Mouse (Mus musculus): ENCODE measurements around the gene Olfr465-ps1. TPM values are rescaled to one million over a fixed set of nuclear protein-coding genes. Genes with fewer than 3 reads are reported as not detected.

Gene Olfr465-ps1
- total and polyA plus RNA-seq, 2 experiments, result not detected

DNA sequence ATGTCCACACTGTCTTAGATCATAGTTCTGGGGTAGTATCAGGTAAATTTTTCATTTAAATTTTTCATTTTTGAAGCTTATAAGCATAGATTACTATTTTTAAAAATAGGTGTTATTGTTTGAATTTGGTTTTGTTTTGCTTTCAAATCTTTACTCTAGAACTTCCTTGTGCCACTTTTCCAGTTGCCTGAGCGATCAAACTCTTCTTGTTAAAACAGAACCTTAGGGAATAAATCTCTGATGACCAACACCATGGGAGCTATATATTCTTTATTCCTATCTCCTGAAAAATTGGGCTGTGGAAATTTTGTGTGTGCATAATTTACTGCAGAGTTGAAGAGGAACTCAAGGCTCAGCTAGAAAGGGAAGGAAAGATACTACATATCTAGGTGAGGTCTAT is 12.1 kb downstream of the Olfr465-ps1 start, which contains the start of gene Olfr466:
Gene Olfr466, plus strand, starts transcription at position 301 of the 400 bp plus-strand sequence.
- H3K9ac ChIP-seq (ENCODE audit: low read depth, low read length), result no peak within 1 kb of the TSS
- no peaks in the 10 kb centered on the region for H3K36me3 ChIP-seq (ENCODE audit: control insufficient read depth, insufficient read depth, low read length)
- H3K4me1 ChIP-seq (ENCODE audit: control insufficient read depth, insufficient read depth, low read length), result no peaks in the 10 kb centered on the region
- no peak within 1 kb of the TSS for H3K27ac ChIP-seq (replicated peaks; ENCODE audit: insufficient read depth, low read depth, low read length)
- H3K79me2 ChIP-seq (ENCODE audit: control insufficient read depth, insufficient read depth, low read length), result no peaks in the 10 kb centered on the region
- no peak for DNase-seq (ENCODE audit: extremely low read depth, low read depth, low spot score)
- 72% methylated on average over 1 of the region's 1 CpGs for WGBS
- no peak within 1 kb of the TSS for H3K4me3 ChIP-seq (ENCODE audit: insufficient read depth, low read depth, low read length)
- TF ChIP-seq CTCF (IDR thresholded peaks at IDR 0.05; ENCODE audit: low read depth, low read length) (no peak), POLR2A (IDR thresholded peaks at IDR 0.05; ENCODE audit: extremely low read depth, insufficient read depth, low read length) (no peak)
- no peaks in the 10 kb centered on the region for H3K27me3 ChIP-seq (ENCODE audit: control insufficient read depth, insufficient read depth, low read length)

DNA sequence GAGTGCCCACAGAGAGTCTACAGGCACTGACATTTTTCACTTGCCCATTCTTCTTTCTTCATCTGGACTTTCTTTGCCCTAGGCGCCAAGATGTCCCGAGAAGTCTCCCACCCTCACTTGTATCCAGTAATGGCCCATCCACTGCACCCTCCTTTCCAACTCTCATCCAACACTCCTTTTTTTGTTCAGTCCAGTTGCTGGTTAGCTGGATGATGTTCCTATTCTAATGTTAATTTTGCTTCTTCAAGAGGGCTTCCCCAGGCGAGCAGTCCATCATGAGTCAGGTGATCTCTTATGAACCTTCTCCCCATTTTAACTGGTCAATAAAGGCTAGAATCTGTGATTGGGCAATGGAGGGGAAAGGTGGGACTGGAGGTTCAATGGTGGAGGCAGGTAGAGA is 36.2 kb downstream of the Olfr465-ps1 start:
- no peak overlapping the region for H3K9ac ChIP-seq (ENCODE audit: low read depth, low read length)
- TF ChIP-seq CTCF (IDR thresholded peaks at IDR 0.05; ENCODE audit: low read depth, low read length) (no peak), POLR2A (IDR thresholded peaks at IDR 0.05; ENCODE audit: extremely low read depth, insufficient read depth, low read length) (no peak)
- no peaks in the 10 kb centered on the region for H3K36me3 ChIP-seq (ENCODE audit: control insufficient read depth, insufficient read depth, low read length)
- H3K27ac ChIP-seq (replicated peaks; ENCODE audit: insufficient read depth, low read depth, low read length), result no peak overlapping the region
- no peaks in the 10 kb centered on the region for H3K79me2 ChIP-seq (ENCODE audit: control insufficient read depth, insufficient read depth, low read length)
- H3K27me3 ChIP-seq (ENCODE audit: control insufficient read depth, insufficient read depth, low read length), result no peaks in the 10 kb centered on the region; the same call in 1 of the 2 replicates
- H3K4me1 ChIP-seq (ENCODE audit: control insufficient read depth, insufficient read depth, low read length), result peaks cover 3% of the 10 kb centered on the region; the same call in 1 of the 2 replicates
- no peak for DNase-seq (ENCODE audit: extremely low read depth, low read depth, low spot score)
- H3K4me3 ChIP-seq (ENCODE audit: insufficient read depth, low read depth, low read length), result no peak overlapping the region
- 82% methylated on average over 3 of the region's 3 CpGs for WGBS

DNA sequence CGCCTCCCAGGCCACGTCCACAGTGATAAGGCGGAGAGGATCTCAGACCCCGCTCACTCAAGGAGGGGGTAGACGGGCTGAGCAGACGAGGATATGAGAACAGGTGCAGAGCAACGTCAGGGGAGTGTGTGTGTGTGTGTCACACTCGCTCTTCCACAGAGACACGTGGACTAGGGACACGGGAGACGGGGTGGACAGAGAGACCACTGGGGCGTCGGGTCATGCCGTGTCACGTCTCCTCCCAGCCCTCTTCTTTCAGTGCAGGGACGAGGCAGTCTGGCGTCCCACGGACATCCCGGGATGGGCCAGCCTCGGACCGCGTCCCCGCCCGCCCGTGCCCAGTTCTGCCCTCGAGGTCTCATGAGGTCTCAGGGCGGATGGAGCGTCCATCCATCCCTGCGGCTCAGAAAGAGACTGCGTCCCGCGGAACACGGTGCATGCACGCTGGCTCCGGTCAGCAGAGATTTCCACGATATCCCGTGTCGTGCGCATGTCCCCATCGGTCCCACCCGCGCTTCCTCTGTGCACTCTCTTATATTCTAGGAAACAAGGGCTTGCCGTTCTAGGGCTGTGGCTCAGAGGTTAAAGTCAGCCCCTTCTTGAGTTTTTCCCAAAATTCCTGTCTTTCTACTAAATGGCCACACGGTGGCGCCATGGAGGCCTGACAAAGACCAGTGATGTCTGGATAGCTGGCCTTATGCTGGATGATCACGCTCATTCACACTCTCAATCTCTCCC is 38.0 kb downstream of the Olfr465-ps1 start:
- DNase-seq (ENCODE audit: extremely low read depth, low read depth, low spot score), result peak; percentile 30
- Histone ChIP-seq H3K27me3 (ENCODE audit: control insufficient read depth, insufficient read depth, low read length) (no peaks in the 10 kb centered on the region; the same call in 1 of the 2 replicates), H3K36me3 (ENCODE audit: control insufficient read depth, insufficient read depth, low read length) (no peaks in the 10 kb centered on the region), H3K4me1 (ENCODE audit: control insufficient read depth, insufficient read depth, low read length) (peaks cover 3% of the 10 kb centered on the region; the same call in 1 of the 2 replicates), H3K27ac (replicated peaks; ENCODE audit: insufficient read depth, low read depth, low read length) (no peak overlapping the region), H3K79me2 (ENCODE audit: control insufficient read depth, insufficient read depth, low read length) (no peaks in the 10 kb centered on the region), H3K9ac (ENCODE audit: low read depth, low read length) (no peak overlapping the region), H3K4me3 (ENCODE audit: insufficient read depth, low read depth, low read length) (peak overlapping the region; percentile 18; the same call in 1 of the 2 replicates)
- WGBS, result 17% methylated on average over 46 of the region's 46 CpGs
- TF ChIP-seq POLR2A (IDR thresholded peaks at IDR 0.05; ENCODE audit: extremely low read depth, insufficient read depth, low read length), result no peak
- peak; percentile 79 for TF ChIP-seq CTCF (IDR thresholded peaks at IDR 0.05; ENCODE audit: low read depth, low read length)

DNA sequence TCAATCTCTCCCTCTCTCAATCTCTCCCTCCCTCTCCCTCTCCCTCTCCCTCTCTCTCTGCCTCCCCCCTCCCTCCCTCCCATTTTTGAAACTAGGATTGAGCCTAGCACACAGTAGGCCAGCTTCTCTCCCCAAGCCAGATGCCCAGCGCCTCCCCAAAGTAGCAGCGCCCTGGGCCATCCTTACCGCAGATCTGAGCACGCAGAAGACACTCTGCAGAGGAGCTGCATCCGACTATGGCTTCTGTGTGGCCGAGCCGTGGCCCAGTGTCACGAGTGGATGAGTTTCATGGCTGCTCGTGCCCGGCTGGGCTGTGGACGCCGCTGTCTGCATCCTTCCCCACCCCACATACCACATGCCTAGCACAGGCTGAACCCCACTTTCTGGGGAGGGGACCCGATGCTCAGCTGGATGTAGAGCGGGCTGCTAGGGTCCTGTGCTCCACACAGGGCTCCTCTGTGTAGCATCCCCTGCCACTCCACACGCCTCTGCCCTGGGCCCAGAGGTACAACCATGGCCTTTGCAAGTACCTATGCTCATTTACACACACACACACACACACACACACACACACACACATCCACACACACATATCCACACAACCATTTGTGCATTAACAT is 38.7 kb downstream of the Olfr465-ps1 start:
- Histone ChIP-seq H3K27me3 (ENCODE audit: control insufficient read depth, insufficient read depth, low read length) (no peaks in the 10 kb centered on the region; the same call in 1 of the 2 replicates), H3K36me3 (ENCODE audit: control insufficient read depth, insufficient read depth, low read length) (no peaks in the 10 kb centered on the region), H3K4me1 (ENCODE audit: control insufficient read depth, insufficient read depth, low read length) (peaks cover 3% of the 10 kb centered on the region; the same call in 1 of the 2 replicates), H3K79me2 (ENCODE audit: control insufficient read depth, insufficient read depth, low read length) (no peaks in the 10 kb centered on the region), H3K9ac (ENCODE audit: low read depth, low read length) (no peak overlapping the region), H3K4me3 (ENCODE audit: insufficient read depth, low read depth, low read length) (no peak overlapping the region), H3K27ac (replicated peaks; ENCODE audit: insufficient read depth, low read depth, low read length) (no peak overlapping the region)
- TF ChIP-seq CTCF (IDR thresholded peaks at IDR 0.05; ENCODE audit: low read depth, low read length) (no peak), POLR2A (IDR thresholded peaks at IDR 0.05; ENCODE audit: extremely low read depth, insufficient read depth, low read length) (no peak)
- no peak for DNase-seq (ENCODE audit: extremely low read depth, low read depth, low spot score)
- WGBS, result 59% methylated on average over 15 of the region's 15 CpGs

Other genes with a start within 250 kb of the Olfr465-ps1 start
- gene Cntnap3, start 234.1 kb upstream of the Olfr465-ps1 start, total RNA-seq (2014; rRNA removed), result not detected in 2 replicates
- gene Cntnap3, start 234.1 kb upstream of the Olfr465-ps1 start, polyA plus RNA-seq (2012; rRNA removed), result 0.05 TPM in 1 of 2 replicates, not detected in the other
- not detected in 2 replicates for gene Spata31, start 220.7 kb upstream of the Olfr465-ps1 start, total RNA-seq (2014; rRNA removed)
- gene Spata31, start 220.7 kb upstream of the Olfr465-ps1 start, polyA plus RNA-seq (2012; rRNA removed), result not detected in 2 replicates
- gene Spata31d1c, start 105.0 kb upstream of the Olfr465-ps1 start, total RNA-seq (2014; rRNA removed), result not detected in 2 replicates
- gene Spata31d1c, start 105.0 kb upstream of the Olfr465-ps1 start, polyA plus RNA-seq (2012; rRNA removed), result 0.02 TPM in 1 of 2 replicates, not detected in the other
- gene Prss47, start 85.3 kb upstream of the Olfr465-ps1 start, total RNA-seq (2014; rRNA removed), result not detected in 2 replicates
- not detected in 2 replicates for gene Prss47, start 85.3 kb upstream of the Olfr465-ps1 start, polyA plus RNA-seq (2012; rRNA removed)
- 29.2 and 35.0 TPM in 2 replicates for gene Mfsd14b, start 25.1 kb upstream of the Olfr465-ps1 start, total RNA-seq (2014; rRNA removed)
- gene Mfsd14b, start 25.1 kb upstream of the Olfr465-ps1 start, polyA plus RNA-seq (2012; rRNA removed), result 10.0 and 11.8 TPM in 2 replicates
- gene Olfr466, start 12.2 kb downstream of the Olfr465-ps1 start, total RNA-seq (2014; rRNA removed), result not detected in 2 replicates
- not detected in 2 replicates for gene Olfr466, start 12.2 kb downstream of the Olfr465-ps1 start, polyA plus RNA-seq (2012; rRNA removed)
- gene Nlrp4f, start 67.9 kb downstream of the Olfr465-ps1 start, total RNA-seq (2014; rRNA removed), result not detected in 2 replicates
- gene Nlrp4f, start 67.9 kb downstream of the Olfr465-ps1 start, polyA plus RNA-seq (2012; rRNA removed), result not detected in 2 replicates
- not detected in 2 replicates for gene Gm10775, start 121.5 kb downstream of the Olfr465-ps1 start, total RNA-seq (2014; rRNA removed)
- not detected in 2 replicates for gene Gm10775, start 121.5 kb downstream of the Olfr465-ps1 start, polyA plus RNA-seq (2012; rRNA removed)
- gene Zfp369, start 140.7 kb downstream of the Olfr465-ps1 start, total RNA-seq (2014; rRNA removed), result 17.0 and 18.7 TPM in 2 replicates
- gene Zfp369, start 140.7 kb downstream of the Olfr465-ps1 start, polyA plus RNA-seq (2012; rRNA removed), result 8.9 and 10.9 TPM in 2 replicates

All from liver, adult 2 months (tissue).